Mouse (Mus musculus) neural tube, embryonic 10.5 days (tissue): ENCODE data around the gene Slc9a4.
A peak's percentile ranks its signal among the peaks of the same experiment; 100 is the strongest.
"Not testable (repeated sequence)": the region's sequence is repeated elsewhere in the genome, so short reads cannot be mapped to it uniquely, and the experiment has no call there.

Experiments used
- DNase-seq: peaks from one replicate; pipeline ENCODE4 v3.0.0-alpha.2; 2017; ENCODE audit warnings: low spot score; ENCODE audit errors: extremely low spot score

Slc9a4 gene

DNA sequence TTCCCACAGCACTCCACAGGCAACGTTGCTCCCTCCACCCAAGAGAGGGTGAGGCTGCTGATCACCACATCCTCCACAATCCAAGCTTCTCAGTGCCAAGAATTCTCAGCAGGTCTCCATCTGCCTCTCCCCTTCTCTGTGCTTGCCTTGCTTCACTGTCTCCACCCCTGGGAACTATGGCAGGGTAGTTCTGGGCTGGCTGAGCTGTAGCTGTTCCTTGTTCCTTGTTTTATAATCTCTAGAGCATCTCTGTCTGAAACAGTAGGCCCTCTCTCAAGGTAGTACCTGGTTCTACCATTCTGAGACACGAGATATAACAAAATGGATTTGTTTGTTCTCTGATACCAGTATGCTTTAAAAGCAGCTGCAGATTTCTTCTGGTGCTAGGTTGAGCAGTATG is 68.4 kb downstream of the Slc9a4 start:
- DNase-seq: no peak

GRCm38 (mm10) chr1:40650803-40651497 is 71.1 kb downstream of the Slc9a4 start:
- DNase-seq: no peak

- no peak for DNase-seq
Measured at GRCm38 (mm10) chr1:40657035-40657434, 77.2 kb downstream of the Slc9a4 start.

DNA sequence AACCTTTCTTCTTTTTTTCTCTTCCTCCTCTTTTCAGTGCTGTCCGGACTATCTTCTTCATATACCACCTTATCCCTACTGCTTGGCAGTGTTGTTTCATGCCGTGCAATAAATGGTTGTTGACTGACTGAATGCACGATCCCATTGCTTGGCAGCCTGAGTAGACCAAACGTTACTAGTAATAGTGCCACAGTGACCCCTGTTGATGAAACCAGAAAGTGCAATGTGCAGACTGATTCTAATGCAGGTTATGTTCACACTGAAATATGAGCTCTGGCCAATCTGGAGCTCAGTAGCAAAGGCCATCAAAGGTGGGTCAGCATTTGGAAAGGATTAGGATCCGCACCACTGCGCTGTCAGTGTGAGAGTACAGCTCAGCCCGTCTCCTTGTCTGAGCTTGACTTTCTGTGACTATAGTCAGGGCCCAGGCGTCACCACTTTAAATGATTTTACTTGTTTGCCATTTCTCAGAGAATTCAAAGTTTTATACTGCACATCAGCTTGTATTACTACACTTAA is 78.2 kb downstream of the Slc9a4 start:
- peak; percentile 52 for DNase-seq

DNA sequence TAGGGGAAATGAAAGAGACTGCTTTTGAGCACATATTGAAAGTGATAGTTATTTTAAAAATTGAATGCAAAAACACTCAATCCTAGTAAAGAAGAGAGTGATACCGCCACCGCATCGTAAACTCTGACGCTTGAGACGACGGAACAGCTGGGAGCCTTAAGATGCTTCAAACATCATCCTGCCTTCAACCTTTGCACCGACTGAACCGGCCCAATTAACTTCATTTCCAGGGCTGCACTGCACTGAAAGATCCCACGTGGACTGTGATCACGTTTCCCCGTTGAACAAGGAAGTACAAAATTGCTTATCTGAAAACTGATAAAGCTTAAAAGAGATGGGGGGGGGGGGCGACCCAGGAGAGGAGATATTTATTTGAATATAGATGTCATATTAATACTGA is 79.1 kb downstream of the Slc9a4 start:
- DNase-seq: no peak

- DNase-seq: no peak
Measured at GRCm38 (mm10) chr1:40659496-40659895, 79.6 kb downstream of the Slc9a4 start.

GRCm38 (mm10) chr1:40660838-40661237 is 81.0 kb downstream of the Slc9a4 start:
- DNase-seq: no peak

DNA sequence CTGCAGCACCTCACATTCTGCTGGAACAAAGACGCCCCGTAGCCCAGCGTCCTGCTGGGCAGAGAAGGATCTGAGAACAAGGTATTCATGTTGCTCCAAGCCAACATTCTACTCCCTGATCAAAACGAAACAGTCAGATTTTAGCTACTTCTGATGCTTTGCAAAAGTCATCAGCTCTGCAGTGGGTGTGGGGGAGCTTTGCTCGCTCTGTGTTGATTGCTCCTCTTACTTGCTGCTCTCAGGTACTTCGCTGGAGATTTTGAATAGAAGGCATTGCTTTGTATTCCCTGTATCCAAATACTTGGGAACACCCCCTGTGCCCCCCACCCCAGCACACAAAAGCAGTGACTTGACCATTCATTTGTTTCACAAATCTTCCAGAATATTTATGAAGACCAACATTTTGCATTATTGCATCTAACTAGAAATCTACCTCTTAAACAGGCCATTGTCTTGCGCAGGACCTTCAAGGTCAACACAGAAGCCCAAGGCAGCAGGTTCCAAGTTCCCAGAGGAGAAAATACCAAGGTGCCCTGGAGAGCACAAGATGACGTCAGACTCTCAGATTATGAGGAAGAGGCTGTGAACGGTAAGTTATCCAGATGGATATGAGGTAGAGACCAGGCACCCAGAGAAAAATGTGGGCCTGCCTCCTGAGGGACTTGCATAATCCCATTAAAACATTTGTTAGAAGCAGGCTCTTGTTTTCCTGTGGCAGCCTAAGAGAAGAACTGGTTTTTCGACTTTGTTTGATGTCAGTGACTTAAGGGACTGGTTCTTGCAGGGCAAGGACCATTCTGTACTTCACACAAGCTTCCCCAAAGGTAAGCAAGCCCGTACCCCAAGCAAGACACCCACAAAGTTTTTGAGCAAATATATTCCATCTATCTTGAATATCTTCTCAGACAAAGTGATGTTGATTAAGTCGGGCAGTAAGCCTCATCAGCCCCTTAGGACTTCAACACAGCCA is 85.8 kb downstream of the Slc9a4 start:
- no peak for DNase-seq

DNA sequence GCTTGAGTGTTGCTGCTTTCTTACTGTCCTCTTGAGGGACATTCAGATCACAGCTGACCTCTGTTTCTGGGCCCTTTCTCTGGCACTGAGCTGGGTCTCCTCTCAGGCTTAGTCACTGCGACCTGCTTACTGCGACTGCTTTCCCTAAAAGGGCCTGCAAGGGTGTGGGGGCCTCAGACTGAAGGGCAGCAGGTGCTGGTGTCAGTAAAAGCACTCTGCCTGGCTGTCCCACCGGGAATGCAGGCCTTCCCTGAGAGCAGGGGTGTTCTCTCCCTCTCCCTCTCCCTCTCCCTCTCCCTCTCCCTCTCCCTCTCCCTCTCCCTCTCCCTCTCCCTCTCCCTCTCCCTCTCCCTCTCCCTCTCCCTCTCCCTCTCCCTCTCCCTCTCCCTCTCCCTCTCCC is 87.6 kb downstream of the Slc9a4 start:
- DNase-seq: not testable (repeated sequence)

GRCm38 (mm10) chr1:40670025-40670424 is 90.1 kb downstream of the Slc9a4 start:
- no peak for DNase-seq

DNA sequence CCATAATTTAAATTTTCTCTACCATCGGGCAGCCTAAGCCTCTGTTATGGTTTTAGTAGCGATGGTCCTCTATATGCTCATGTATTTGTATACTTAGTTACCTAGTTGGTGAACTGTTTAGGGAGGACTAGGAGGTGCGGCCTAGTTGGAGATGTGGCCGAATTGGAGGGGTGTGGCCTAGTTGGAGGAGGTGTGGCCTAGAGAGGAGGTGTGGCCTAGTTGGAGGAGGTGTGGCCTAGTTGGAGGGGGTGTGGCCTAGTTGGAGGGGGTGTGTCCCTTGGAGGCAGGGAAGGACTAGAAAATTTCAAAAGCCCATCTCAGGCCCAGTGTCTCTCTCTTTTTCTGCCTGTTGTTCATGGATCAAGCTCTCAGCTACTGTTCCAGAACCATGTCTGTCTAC is 91.6 kb downstream of the Slc9a4 start:
- no peak for DNase-seq

- no peak for DNase-seq
Measured at GRCm38 (mm10) chr1:40677306-40677705, 97.4 kb downstream of the Slc9a4 start.
